Mouse (Mus musculus) ES-Bruce4 (cell line): ENCODE results near the gene Bcorl1. TPM values are rescaled to one million over a fixed set of nuclear protein-coding genes. Genes with fewer than 3 reads are reported as not detected.

Experiments used
- H3K27ac ChIP-seq: 2 replicates; pipeline ENCODE4 v1.5.1; 2012; ENCODE audit warnings: low read length, inconsistent platforms; ENCODE audit not compliant: insufficient read depth
- H3K27me3 ChIP-seq: 2 replicates; pipeline ENCODE4 v1.6.1; 2012; ENCODE audit warnings: mild to moderate bottlenecking, low read length, inconsistent platforms; ENCODE audit not compliant: control insufficient read depth, poor library complexity, insufficient read depth, severe bottlenecking
- H3K36me3 ChIP-seq: 2 replicates; pipeline ENCODE4 v1.6.1; 2012; ENCODE audit warnings: inconsistent platforms, mild to moderate bottlenecking, low read length, moderate library complexity; ENCODE audit not compliant: control insufficient read depth, poor library complexity, insufficient read depth, severe bottlenecking
- H3K4me1 ChIP-seq: one replicate; pipeline ENCODE4 v1.8.1; 2011; ENCODE audit warnings: low read length; ENCODE audit not compliant: control insufficient read depth, insufficient read depth
- H3K4me3 ChIP-seq: 2 replicates; pipeline ENCODE4 v1.5.1; 2011; ENCODE audit warnings: low read depth, mild to moderate bottlenecking, low read length
- H3K9ac ChIP-seq: 2 replicates; pipeline ENCODE4 v1.6.1; 2012; ENCODE audit warnings: low read depth, mild to moderate bottlenecking, inconsistent platforms; ENCODE audit not compliant: poor library complexity, severe bottlenecking
- H3K9me3 ChIP-seq: replicated peaks from 2 replicates; pipeline ENCODE4 v1.6.1; 2012; ENCODE audit warnings: mild to moderate bottlenecking, low read length, inconsistent platforms; ENCODE audit not compliant: control insufficient read depth, poor library complexity, insufficient read depth, severe bottlenecking
- CTCF ChIP-seq: IDR thresholded peaks from one replicate; pipeline ENCODE4 v1.8.1; 2011; ENCODE audit warnings: low read depth, low read length
- EP300 ChIP-seq: IDR thresholded peaks from 2 replicates; pipeline ENCODE4 v1.6.1; 2011; ENCODE audit warnings: low read depth, low read length; ENCODE audit not compliant: insufficient read depth
- POLR2A ChIP-seq: IDR thresholded peaks from one replicate; pipeline ENCODE4 v1.8.1; 2011; ENCODE audit warnings: low read length; ENCODE audit not compliant: insufficient read depth
- polyA plus RNA-seq: library from polyadenylated mRNA; stranded (reverse); fragments of >200 nt; gene quantifications from 2 replicates; pipeline ENCODE4 v1.2.4, GENCODE M21; 2011; ENCODE audit warnings: low read depth; ENCODE audit not compliant: missing spikeins, insufficient read depth, insufficient read length

Gene Bcorl1
- polyA plus RNA-seq, 1 experiment, result 11.3 TPM

DNA sequence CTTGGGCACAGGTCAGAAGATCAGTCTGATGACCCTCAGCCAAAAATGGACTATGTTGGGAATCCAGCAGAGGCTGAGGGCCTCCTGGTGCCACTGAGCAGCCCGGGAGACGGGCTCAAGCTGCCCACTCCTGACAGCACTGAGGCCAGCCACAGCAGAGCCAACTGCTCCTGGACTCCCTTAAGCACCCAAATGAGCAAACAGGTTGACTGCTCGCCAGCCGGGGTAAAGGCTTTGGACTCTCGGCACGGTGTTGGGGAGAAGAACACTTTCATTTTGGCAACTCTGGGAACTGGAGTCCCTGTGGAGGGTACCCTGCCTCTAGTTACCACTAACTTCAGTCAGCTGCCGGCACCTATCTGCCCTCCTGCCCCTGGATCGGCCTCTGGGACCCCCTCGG is 26.7 kb downstream of the Bcorl1 start:
- TF ChIP-seq POLR2A, result no peak
- TF ChIP-seq EP300, result no peak
- TF ChIP-seq CTCF, result no peak
- Histone ChIP-seq H3K4me3 (no peak overlapping the region), H3K36me3 (no peaks in the 10 kb centered on the region), H3K4me1 (peaks cover 2% of the 10 kb centered on the region), H3K9me3 (no peaks in the 10 kb centered on the region), H3K27ac (no peak overlapping the region), H3K9ac (no peak overlapping the region), H3K27me3 (no peaks in the 10 kb centered on the region)

DNA sequence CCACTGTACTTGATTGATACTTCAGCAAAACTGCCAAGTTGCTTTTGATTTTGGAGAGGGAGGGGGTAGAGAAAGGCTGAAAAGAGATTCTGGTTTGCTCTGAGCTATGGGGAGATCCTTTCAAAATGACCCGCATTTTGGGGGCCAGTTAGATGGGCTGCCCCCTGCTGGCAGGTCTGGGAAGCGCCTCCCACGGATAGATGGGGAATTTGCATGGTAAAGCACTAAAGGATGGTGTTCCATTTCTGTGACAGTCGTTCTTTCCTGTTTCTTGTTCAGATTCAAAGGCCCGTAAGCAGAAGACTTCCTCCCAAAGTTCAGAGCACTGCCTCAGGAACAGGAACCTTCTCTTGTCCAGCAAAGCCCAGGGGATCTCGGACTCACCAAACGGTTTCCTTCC is 42.5 kb downstream of the Bcorl1 start:
- Histone ChIP-seq H3K4me3 (no peak overlapping the region), H3K9ac (no peak overlapping the region), H3K36me3 (no peaks in the 10 kb centered on the region), H3K9me3 (no peaks in the 10 kb centered on the region), H3K27ac (no peak overlapping the region), H3K4me1 (no peaks in the 10 kb centered on the region), H3K27me3 (no peaks in the 10 kb centered on the region)
- TF ChIP-seq POLR2A (no peak), EP300 (no peak), CTCF (peak; percentile 62)

DNA sequence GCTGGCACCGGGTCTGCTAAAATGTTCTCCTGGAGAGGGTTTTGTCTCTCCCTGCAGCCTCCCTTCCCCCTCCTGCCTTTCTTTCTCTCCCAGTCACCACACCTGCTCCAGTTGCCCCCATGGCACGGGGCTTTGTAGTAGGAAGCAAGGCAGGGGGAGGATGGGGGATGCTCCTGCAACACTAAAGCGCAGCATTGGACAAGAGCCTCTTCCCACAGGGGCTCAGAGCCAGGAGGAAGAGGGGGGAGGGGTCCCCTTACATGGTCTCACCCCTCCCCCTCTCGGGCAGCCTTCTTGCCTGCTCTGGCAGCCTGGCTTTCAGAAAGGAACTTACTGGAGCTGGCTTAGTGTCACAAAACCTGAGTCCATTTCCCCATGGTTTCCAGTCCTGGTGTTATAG is 44.8 kb downstream of the Bcorl1 start:
- no peaks in the 10 kb centered on the region for H3K27me3 ChIP-seq
- H3K27ac ChIP-seq, result no peak overlapping the region
- no peaks in the 10 kb centered on the region for H3K36me3 ChIP-seq
- no peaks in the 10 kb centered on the region for H3K9me3 ChIP-seq
- TF ChIP-seq CTCF (no peak), POLR2A (no peak), EP300 (no peak)
- H3K4me1 ChIP-seq, result no peaks in the 10 kb centered on the region
- H3K9ac ChIP-seq, result no peak overlapping the region
- no peak overlapping the region for H3K4me3 ChIP-seq

DNA sequence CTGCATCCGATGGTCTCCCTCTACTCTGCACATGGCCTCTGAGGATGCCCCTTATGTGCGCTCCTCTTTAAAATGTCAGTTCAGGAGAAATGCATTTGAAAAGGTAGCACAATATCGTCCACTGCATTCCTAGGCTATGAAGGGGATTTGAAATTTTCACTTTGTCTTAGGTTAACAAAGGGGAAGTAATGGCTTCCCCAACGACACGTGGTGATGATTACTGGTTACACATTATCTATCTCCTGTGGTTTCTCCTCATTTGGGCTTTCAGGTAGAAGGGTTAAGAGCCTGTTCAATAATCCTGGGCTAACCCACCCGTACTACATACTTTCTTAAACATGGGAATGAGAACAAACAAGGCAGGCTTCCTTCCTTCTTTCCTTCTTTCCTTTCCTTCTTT is 48.2 kb downstream of the Bcorl1 start:
- H3K9ac ChIP-seq, result no peak overlapping the region
- H3K36me3 ChIP-seq, result no peaks in the 10 kb centered on the region
- no peak for TF ChIP-seq POLR2A
- no peak for TF ChIP-seq EP300
- TF ChIP-seq CTCF, result no peak
- no peak overlapping the region for H3K4me3 ChIP-seq
- no peaks in the 10 kb centered on the region for H3K9me3 ChIP-seq
- no peak overlapping the region for H3K27ac ChIP-seq
- H3K4me1 ChIP-seq, result no peaks in the 10 kb centered on the region
- H3K27me3 ChIP-seq, result no peaks in the 10 kb centered on the region

DNA sequence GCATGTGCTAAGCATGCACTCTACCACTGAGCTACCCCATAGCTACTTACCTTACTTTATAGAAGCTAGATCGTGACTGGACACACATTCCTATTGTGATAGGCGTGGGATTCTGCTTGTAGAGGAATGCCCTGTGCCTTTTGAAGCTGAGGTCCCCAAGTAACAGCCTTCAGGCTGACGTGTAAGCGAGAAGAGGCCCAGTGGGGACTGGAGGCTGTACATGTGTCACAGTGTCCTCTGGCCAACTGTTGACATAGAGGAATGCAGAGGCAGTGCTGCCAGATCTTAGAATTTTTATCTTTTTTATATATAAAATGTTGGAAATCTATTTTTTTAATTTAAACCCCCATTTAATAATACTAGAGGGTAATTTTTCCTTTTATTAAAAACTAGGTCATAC is 58.8 kb downstream of the Bcorl1 start:
- Histone ChIP-seq H3K4me3 (no peak overlapping the region), H3K4me1 (no peaks in the 10 kb centered on the region), H3K9ac (no peak overlapping the region), H3K36me3 (no peaks in the 10 kb centered on the region), H3K9me3 (no peaks in the 10 kb centered on the region), H3K27me3 (no peaks in the 10 kb centered on the region), H3K27ac (no peak overlapping the region)
- TF ChIP-seq EP300, result no peak
- TF ChIP-seq CTCF, result no peak
- TF ChIP-seq POLR2A, result no peak

DNA sequence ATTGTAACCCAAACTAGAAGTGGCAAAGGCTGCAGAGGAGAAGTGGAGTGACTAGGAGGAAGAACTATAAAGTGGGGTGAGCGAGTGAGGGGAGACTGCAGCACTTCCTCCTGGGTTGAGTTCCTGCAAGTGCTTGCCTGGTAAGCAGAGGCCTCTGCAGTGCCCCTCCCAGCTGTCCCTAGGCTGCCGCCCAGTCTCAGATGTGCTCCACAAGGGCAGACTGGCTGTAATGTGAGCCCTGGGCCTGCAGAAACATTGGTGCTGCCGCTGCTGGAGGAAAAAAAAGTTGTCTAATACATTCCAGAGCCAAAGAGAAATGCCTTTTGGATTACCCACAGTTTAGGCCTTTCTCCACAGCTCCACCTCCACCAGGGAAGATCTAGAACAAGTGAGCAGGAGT is 64.0 kb downstream of the Bcorl1 start:
- Histone ChIP-seq H3K9me3 (no peaks in the 10 kb centered on the region), H3K4me3 (no peak overlapping the region), H3K9ac (no peak overlapping the region), H3K27me3 (no peaks in the 10 kb centered on the region), H3K4me1 (no peaks in the 10 kb centered on the region), H3K36me3 (no peaks in the 10 kb centered on the region), H3K27ac (no peak overlapping the region)
- TF ChIP-seq POLR2A (no peak), CTCF (no peak), EP300 (no peak)

DNA sequence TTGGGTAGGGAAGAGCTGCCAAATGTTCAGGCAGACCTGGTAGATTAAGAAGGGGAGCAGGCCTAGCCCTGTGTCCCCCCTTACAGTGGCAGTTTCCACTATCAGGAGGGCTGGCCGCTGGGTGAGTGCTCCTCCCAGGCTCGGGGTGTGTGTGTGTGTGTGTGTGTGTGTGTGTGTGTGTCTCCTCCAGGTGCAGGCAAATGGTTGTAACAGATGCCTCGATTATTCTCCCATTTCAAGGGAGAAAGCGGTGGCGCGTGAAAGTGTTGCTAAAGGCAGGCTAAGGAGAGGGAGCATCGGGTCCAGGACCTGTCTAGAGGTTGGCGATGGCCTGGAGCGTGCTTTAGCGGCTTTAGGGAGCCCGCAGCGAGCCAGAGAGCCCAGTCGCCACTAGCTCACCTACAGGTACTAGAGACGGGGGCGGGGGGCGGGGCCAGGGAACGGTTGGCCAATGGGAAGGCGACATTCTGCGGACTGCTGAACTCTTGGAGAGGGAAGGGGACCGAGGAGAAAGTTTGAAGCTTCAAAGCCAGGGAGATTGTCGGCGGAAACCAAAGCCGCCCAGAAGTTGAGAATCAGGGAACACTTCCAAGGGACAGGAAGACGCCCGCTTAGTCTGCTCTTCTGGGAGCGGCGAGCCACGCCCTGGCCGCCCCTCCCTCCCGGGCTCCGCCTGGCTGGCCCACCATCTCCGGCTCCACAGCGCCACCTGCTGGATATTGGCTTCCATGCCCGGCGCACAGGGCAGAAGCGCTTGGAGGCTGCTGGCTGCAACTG is 68.6 kb downstream of the Bcorl1 start:
- no peak for TF ChIP-seq EP300
- TF ChIP-seq CTCF, result peak; percentile 56
- Histone ChIP-seq H3K27ac (no peak overlapping the region), H3K36me3 (no peaks in the 10 kb centered on the region), H3K27me3 (no peaks in the 10 kb centered on the region), H3K4me1 (no peaks in the 10 kb centered on the region), H3K4me3 (peak overlapping the region; percentile 74), H3K9ac (0 out of 2 replicates have a peak overlapping the region, but pooled peaks have one; percentile 30), H3K9me3 (no peaks in the 10 kb centered on the region)
